ENCODE assay signal across 19 mouse cellular contexts in genomic region chr12:51811388-51812140, GRCm38 (mm10). TPM values are rescaled to one million over a fixed set of nuclear protein-coding genes. Genes with fewer than 3 reads are reported as not detected.
DNase-seq lines count a peak whose midpoint lies in the region; ATAC-seq lines count a peak whose summit lies in the region.
"Had no signal": no experiment of that assay in that cellular context is flagged by ENCODE, and none has a peak within 500 bp of the region (broad histone marks: within the 10 kb centered on the region; RNA-seq: fewer than 3 reads in every experiment).

No protein-coding gene starts in this region.

- H3K9me3 ChIP-seq in forebrain, embryonic 10.5 days = no peaks in the 10 kb centered on the region
- no peaks in the 10 kb centered on the region for H3K9me3 ChIP-seq in forebrain, embryonic 14.5 days (replicated peaks; ENCODE audit: control insufficient read depth, low read length)
- no peaks in the 10 kb centered on the region for H3K9me3 ChIP-seq in embryonic facial prominence, embryonic 15.5 days (replicated peaks)
- H3K9me3 ChIP-seq in kidney, embryonic 14.5 days (ENCODE audit: control insufficient read depth, low read length) = no peaks in the 10 kb centered on the region
- H3K9me3 ChIP-seq: forebrain, embryonic 13.5 days; G1E; heart, embryonic 12.5 days; hindbrain, embryonic 12.5 days; midbrain, embryonic 13.5 days had no signal

- H3K27me3 ChIP-seq in forebrain, embryonic 10.5 days (ENCODE audit: poor library complexity, severe bottlenecking) = no peaks in the 10 kb centered on the region
- H3K27me3 ChIP-seq in forebrain, embryonic 14.5 days (replicated peaks; ENCODE audit: control insufficient read depth, insufficient read depth, low read length) = no peaks in the 10 kb centered on the region
- no peaks in the 10 kb centered on the region for H3K27me3 ChIP-seq in embryonic facial prominence, embryonic 15.5 days
- no peaks in the 10 kb centered on the region for H3K27me3 ChIP-seq in kidney, embryonic 14.5 days (ENCODE audit: control insufficient read depth, insufficient read depth, low read length)
- H3K27me3 ChIP-seq: forebrain, embryonic 13.5 days; heart, embryonic 12.5 days; hindbrain, embryonic 12.5 days; midbrain, embryonic 13.5 days had no signal

- no peak for ATAC-seq in forebrain, embryonic 14.5 days
- no peak for ATAC-seq in embryonic facial prominence, embryonic 15.5 days (ENCODE audit: insufficient number of reproducible peaks, low FRiP score, low TSS enrichment, low read depth)
- ATAC-seq in megakaryocyte progenitor cell, adult 5-6 weeks (replicated peaks; ENCODE audit: poor library complexity) = peak; percentile 66
- ATAC-seq in kidney, embryonic 14.5 days (ENCODE audit: low FRiP score, low TSS enrichment) = no peak
- ATAC-seq: forebrain, embryonic 13.5 days; intestine, postnatal 0 days; midbrain, embryonic 13.5 days had no signal

- H3K4me1 ChIP-seq in forebrain, embryonic 10.5 days = no peaks in the 10 kb centered on the region
- H3K4me1 ChIP-seq in forebrain, embryonic 14.5 days (ENCODE audit: control insufficient read depth, insufficient read depth, low read length) = no peaks in the 10 kb centered on the region
- H3K4me1 ChIP-seq in embryonic facial prominence, embryonic 15.5 days = 0 out of 2 replicates have a peak, but pooled peaks cover 6% of the 10 kb centered on the region
- H3K4me1 ChIP-seq in kidney, embryonic 14.5 days (ENCODE audit: control insufficient read depth, insufficient read depth, low read length) = no peaks in the 10 kb centered on the region
- H3K4me1 ChIP-seq: forebrain, embryonic 13.5 days; hindbrain, embryonic 12.5 days; midbrain, embryonic 13.5 days had no signal

- no peak overlapping the region for H3K4me3 ChIP-seq in forebrain, embryonic 10.5 days
- no peak overlapping the region for H3K4me3 ChIP-seq in forebrain, embryonic 14.5 days (ENCODE audit: low read depth, low read length)
- H3K4me3 ChIP-seq in embryonic facial prominence, embryonic 15.5 days (replicated peaks) = no peak overlapping the region
- no peak overlapping the region for H3K4me3 ChIP-seq in kidney, embryonic 14.5 days (ENCODE audit: low read length)
- H3K4me3 ChIP-seq: forebrain, embryonic 13.5 days; heart, embryonic 12.5 days; hindbrain, embryonic 12.5 days; midbrain, embryonic 13.5 days had no signal

- peak; percentile 12 for DNase-seq in forebrain, embryonic 10.5 days (ENCODE audit: extremely low spot score, low spot score)
- no peak for DNase-seq in forebrain, embryonic 14.5 days (ENCODE audit: low spot score)
- peak; percentile 45 for DNase-seq in A20 (ENCODE audit: low read depth, low spot score)
- DNase-seq in right cerebral cortex, postnatal 10 days (ENCODE audit: low spot score in 2 of 2) = no peak
- DNase-seq in right cerebral cortex, adult 18-20 months = no peak
- DNase-seq: cerebellum, adult 2 months; gastrocnemius, postnatal 10 days; kidney, postnatal 4 days; lung, embryonic 14.5 days; right cerebral cortex, postnatal 4 days had no signal

- H3K9ac ChIP-seq in forebrain, embryonic 14.5 days (ENCODE audit: low read length) = no peak overlapping the region
- no peak overlapping the region for H3K9ac ChIP-seq in embryonic facial prominence, embryonic 15.5 days
- H3K9ac ChIP-seq in kidney, embryonic 14.5 days (ENCODE audit: low read depth, low read length) = no peak overlapping the region
- H3K9ac ChIP-seq: forebrain, embryonic 13.5 days; heart, embryonic 12.5 days; hindbrain, embryonic 12.5 days; lung, embryonic 14.5 days; midbrain, embryonic 13.5 days had no signal

- H3K4me2 ChIP-seq in forebrain, embryonic 14.5 days (ENCODE audit: low read length) = no peak overlapping the region
- H3K4me2 ChIP-seq in embryonic facial prominence, embryonic 15.5 days (replicated peaks) = no peak overlapping the region
- no peak overlapping the region for H3K4me2 ChIP-seq in kidney, embryonic 14.5 days (replicated peaks; ENCODE audit: low read depth, low read length)
- H3K4me2 ChIP-seq: forebrain, embryonic 13.5 days; heart, embryonic 12.5 days; hindbrain, embryonic 12.5 days; lung, embryonic 14.5 days; midbrain, embryonic 13.5 days had no signal

- peaks cover 51% of the 10 kb centered on the region for H3K36me3 ChIP-seq in forebrain, embryonic 10.5 days (replicated peaks)
- peaks cover 3% of the 10 kb centered on the region; the same call in 1 of the 2 replicates for H3K36me3 ChIP-seq in forebrain, embryonic 14.5 days (ENCODE audit: control insufficient read depth, insufficient read depth, low read length)
- H3K36me3 ChIP-seq in embryonic facial prominence, embryonic 15.5 days = peaks cover 17% of the 10 kb centered on the region
- peaks cover 3% of the 10 kb centered on the region; the same call in 1 of the 2 replicates for H3K36me3 ChIP-seq in kidney, embryonic 14.5 days (ENCODE audit: control insufficient read depth, insufficient read depth, low read length)

- WGBS in forebrain, embryonic 10.5 days = 89% methylated on average over 5 of the region's 5 CpGs
- 87% methylated on average over 5 of the region's 5 CpGs for WGBS in forebrain, embryonic 14.5 days
- WGBS in embryonic facial prominence, embryonic 15.5 days = 47% methylated on average over 5 of the region's 5 CpGs
- WGBS in kidney, embryonic 14.5 days = 89% methylated on average over 5 of the region's 5 CpGs

- H3K27ac ChIP-seq in forebrain, embryonic 10.5 days = no peak overlapping the region
- H3K27ac ChIP-seq in forebrain, embryonic 14.5 days (ENCODE audit: low read depth, low read length) = no peak overlapping the region
- peak overlapping the region; percentile 53 for H3K27ac ChIP-seq in embryonic facial prominence, embryonic 15.5 days (replicated peaks)
- no peak overlapping the region for H3K27ac ChIP-seq in kidney, embryonic 14.5 days (ENCODE audit: low read depth, low read length)
- H3K27ac ChIP-seq: forebrain, embryonic 13.5 days; hindbrain, embryonic 12.5 days; midbrain, embryonic 13.5 days had no signal

RNA-seq across cellular contexts. Expression of gene Hectd1, which starts 17.8 kb away (rescaled TPM):
- polyA plus RNA-seq in forebrain, embryonic 10.5 days (2016; fragmentation: Nextera tagmentation; extraction: Ambion mirVana) = 30.9 and 32.3 TPM in 2 replicates
- 31.1 and 37.1 TPM in 2 replicates for polyA plus RNA-seq in forebrain, embryonic 14.5 days (2014; fragmentation: Nextera tagmentation; extraction: Ambion mirVana)
- polyA plus RNA-seq in embryonic facial prominence, embryonic 15.5 days (2015; fragmentation: Nextera tagmentation; extraction: Ambion mirVana) = 39.8 and 40.7 TPM in 2 replicates
- total RNA-seq in megakaryocyte progenitor cell, adult 5-6 weeks (2015) = 50.5 and 58.2 TPM in 2 replicates
- 83.8 and 108 TPM in 2 replicates for total RNA-seq in megakaryocyte progenitor cell, adult 5-6 weeks (2017)
- polyA plus RNA-seq in kidney, embryonic 14.5 days (2014; fragmentation: Nextera tagmentation; extraction: Ambion mirVana) = 36.0 and 51.6 TPM in 2 replicates

Comparison
In these comparisons a context has a peak if more than half of its experiments do, and no peak if none do; other contexts are left out.
1. DNase-seq: peak in forebrain, embryonic 10.5 days (single experiment) and A20 (single experiment); none in forebrain, embryonic 14.5 days (single experiment), right cerebral cortex, postnatal 10 days (0 of 2) and right cerebral cortex, adult 18-20 months (single experiment).